Mouse (Mus musculus): ENCODE results near the gene Olfr373.

DNA sequence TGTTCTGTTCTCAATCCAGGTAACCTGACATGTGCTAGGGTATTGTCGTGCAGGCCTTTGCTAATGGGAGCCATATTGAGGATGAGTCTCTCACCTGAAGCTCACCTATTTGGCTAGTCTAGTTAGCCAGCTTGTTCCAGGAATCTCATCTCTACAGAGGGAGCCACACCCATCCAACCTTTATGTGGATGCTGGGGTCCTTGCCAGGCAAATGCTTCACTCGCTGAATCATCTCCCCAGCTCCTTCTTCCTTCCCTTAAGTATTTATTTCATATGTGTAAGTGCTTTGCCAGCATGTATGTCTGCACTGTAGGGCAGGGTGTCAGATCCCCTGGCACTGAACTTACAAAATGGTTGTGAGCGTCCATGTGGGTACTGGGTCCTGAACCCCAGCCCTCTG is 63.6 kb downstream of the Olfr373 start:
- TF ChIP-seq CTCF (conservative IDR thresholded peaks at IDR 0.05; ENCODE audit: insufficient read depth, insufficient read length, low read depth, low read length) (no peak), POLR2A (IDR thresholded peaks at IDR 0.05; ENCODE audit: low read depth, low read length) (no peak)

All from kidney, adult 2 months (tissue).